Mouse (Mus musculus) neural tube, embryonic 11.5 days (tissue): Measurements from ENCODE around the gene Ankrd33. TPM values are rescaled to one million over a fixed set of nuclear protein-coding genes. Genes with fewer than 3 reads are reported as not detected.
A peak's percentile ranks its signal among the peaks of the same experiment; 100 is the strongest.

Experiments
- ATAC-seq: fragments of 200-750 bp; cut with Nextera tagmentation; 2 replicates; pipeline ENCODE4 v1.8.0; 2017; ENCODE audit warnings: moderate number of reproducible peaks, mild to moderate bottlenecking, moderate TSS enrichment, moderate library complexity; ENCODE audit not compliant: insufficient read depth, low FRiP score, low TSS enrichment
- DNase-seq: peaks from one replicate; pipeline ENCODE4 v3.0.0-alpha.2; 2015; ENCODE audit warnings: low spot score
- H3K27ac ChIP-seq: fragments of 300-500 bp; sonication (generic); 2 replicates; pipeline ENCODE4 v1.5.1; 2014; ENCODE audit warnings: low read depth, mild to moderate bottlenecking, low read length
- H3K27me3 ChIP-seq: fragments of 300-500 bp; sonication (generic); 2 replicates; pipeline ENCODE4 v1.6.1; 2014; ENCODE audit warnings: mild to moderate bottlenecking, low read length, mixed read lengths; ENCODE audit not compliant: control insufficient read depth, insufficient read depth
- H3K36me3 ChIP-seq: fragments of 300-500 bp; sonication (generic); 2 replicates; pipeline ENCODE4 v1.6.1; 2014; ENCODE audit warnings: mild to moderate bottlenecking, low read length, moderate library complexity, mixed read lengths; ENCODE audit not compliant: control insufficient read depth, insufficient read depth
- H3K4me1 ChIP-seq: fragments of 300-500 bp; sonication (generic); 2 replicates; pipeline ENCODE4 v1.6.1; 2014; ENCODE audit warnings: low read length, mixed read lengths; ENCODE audit not compliant: control insufficient read depth, insufficient read depth
- H3K4me2 ChIP-seq: fragments of 300-500 bp; sonication (generic); 2 replicates; pipeline ENCODE4 v1.6.1; 2014; ENCODE audit warnings: low read depth, mild to moderate bottlenecking, moderate library complexity
- H3K4me3 ChIP-seq: fragments of 300-500 bp; sonication (generic); 2 replicates; pipeline ENCODE4 v1.5.1; 2014; ENCODE audit warnings: low read depth, low read length
- H3K9ac ChIP-seq: fragments of 300-500 bp; sonication (generic); 2 replicates; pipeline ENCODE4 v1.6.1; 2014; ENCODE audit warnings: mild to moderate bottlenecking, low read length
- H3K9me3 ChIP-seq: fragments of 300-500 bp; sonication (generic); 2 replicates; pipeline ENCODE4 v1.6.1; 2016; ENCODE audit warnings: low read length; ENCODE audit not compliant: control insufficient read depth
- WGBS: fragments of 180-500 bp; shearing (Covaris S2); extraction: QIAGEN DNeasy Blood & Tissue Kit; methylation state at CpG from one replicate; pipeline ENCODE4 v1.1.7; 2014; 5-methylcytosine and 5-hydroxymethylcytosine counted together
- polyA plus RNA-seq: library from polyadenylated mRNA; unstranded; fragments of >200 nt; fragmentation: Nextera tagmentation; extraction: Ambion mirVana; gene quantifications from 2 replicates; pipeline ENCODE4 v1.2.1, GENCODE M21; 2014

Ankrd33 gene
- polyA plus RNA-seq: not detected in 2 replicates

GRCm38 (mm10) chr15:101115511-101116110, at the start of gene Ankrd33:
Gene Ankrd33, plus strand, starts transcription at chr15:101115755.
- Histone ChIP-seq H3K36me3 (no peaks in the 10 kb centered on the region), H3K9ac (no peak within 1 kb of the TSS), H3K9me3 (no peaks in the 10 kb centered on the region), H3K4me2 (no peak within 1 kb of the TSS), H3K4me1 (no peaks in the 10 kb centered on the region), H3K27ac (no peak within 1 kb of the TSS), H3K4me3 (no peak within 1 kb of the TSS), H3K27me3 (no peaks in the 10 kb centered on the region)
- 85% methylated on average over 5 of the region's 5 CpGs for WGBS
- ATAC-seq: no peak
- DNase-seq: no peak

- H3K36me3 ChIP-seq: no peaks in the 10 kb centered on the region
- DNase-seq (peak; percentile 71), ATAC-seq (peak; percentile 74)
- no peak overlapping the region for H3K4me2 ChIP-seq
- H3K4me1 ChIP-seq: peaks cover 71% of the 10 kb centered on the region
- peak overlapping the region; percentile 35; the same call in 1 of the 2 replicates for H3K9ac ChIP-seq
- WGBS: 4% methylated on average over 6 of the region's 6 CpGs
- no peaks in the 10 kb centered on the region for H3K27me3 ChIP-seq
- H3K9me3 ChIP-seq: no peaks in the 10 kb centered on the region
- H3K27ac ChIP-seq: peak overlapping the region; percentile 85
- no peak overlapping the region for H3K4me3 ChIP-seq
Observed at GRCm38 (mm10) chr15:101066364-101066847, 49.1 kb upstream of the Ankrd33 start.

GRCm38 (mm10) chr15:101066920-101067696, 48.4 kb upstream of the Ankrd33 start:
- peak; percentile 66 for ATAC-seq
- H3K4me2 ChIP-seq: peak overlapping the region; percentile 20
- no peaks in the 10 kb centered on the region for H3K27me3 ChIP-seq
- no peaks in the 10 kb centered on the region for H3K9me3 ChIP-seq
- peak overlapping the region; percentile 38 for H3K9ac ChIP-seq
- 12% methylated on average over 7 of the region's 9 CpGs for WGBS
- H3K36me3 ChIP-seq: no peaks in the 10 kb centered on the region
- peaks cover 77% of the 10 kb centered on the region for H3K4me1 ChIP-seq
- peak; percentile 60 for DNase-seq
- H3K27ac ChIP-seq: peak overlapping the region; percentile 85
- no peak overlapping the region for H3K4me3 ChIP-seq

GRCm38 (mm10) chr15:101068029-101068428, 47.5 kb upstream of the Ankrd33 start:
- no peak for ATAC-seq
- no peaks in the 10 kb centered on the region for H3K27me3 ChIP-seq
- DNase-seq: no peak
- H3K27ac ChIP-seq: 0 out of 2 replicates have a peak overlapping the region, but pooled peaks have one; percentile 20
- no peak overlapping the region for H3K9ac ChIP-seq
- H3K9me3 ChIP-seq: no peaks in the 10 kb centered on the region
- no peaks in the 10 kb centered on the region for H3K36me3 ChIP-seq
- H3K4me1 ChIP-seq: peaks cover 71% of the 10 kb centered on the region
- WGBS: 44% methylated on average over 3 of the region's 3 CpGs
- H3K4me3 ChIP-seq: no peak overlapping the region
- no peak overlapping the region for H3K4me2 ChIP-seq

GRCm38 (mm10) chr15:101068671-101069070, 46.9 kb upstream of the Ankrd33 start:
- no peaks in the 10 kb centered on the region for H3K27me3 ChIP-seq
- ATAC-seq: no peak
- no peak overlapping the region for H3K4me2 ChIP-seq
- H3K9ac ChIP-seq: no peak overlapping the region
- peaks cover 71% of the 10 kb centered on the region for H3K4me1 ChIP-seq
- no peak overlapping the region for H3K4me3 ChIP-seq
- no peaks in the 10 kb centered on the region for H3K9me3 ChIP-seq
- 69% methylated on average over 4 of the region's 4 CpGs for WGBS
- H3K27ac ChIP-seq: 0 out of 2 replicates have a peak overlapping the region, but pooled peaks have one; percentile 20
- DNase-seq: no peak
- no peaks in the 10 kb centered on the region for H3K36me3 ChIP-seq

- no peak for ATAC-seq
- Histone ChIP-seq H3K36me3 (no peaks in the 10 kb centered on the region; the same call in 1 of the 2 replicates), H3K9ac (no peak overlapping the region; the same call in 1 of the 2 replicates), H3K9me3 (no peaks in the 10 kb centered on the region), H3K27me3 (no peaks in the 10 kb centered on the region), H3K27ac (no peak overlapping the region), H3K4me3 (no peak overlapping the region), H3K4me2 (no peak overlapping the region), H3K4me1 (peaks cover 71% of the 10 kb centered on the region)
- 47% methylated on average over 9 of the region's 9 CpGs for WGBS
- DNase-seq: no peak
Observed at GRCm38 (mm10) chr15:101069641-101070190, 45.8 kb upstream of the Ankrd33 start.

GRCm38 (mm10) chr15:101070762-101071161, 44.8 kb upstream of the Ankrd33 start:
- 29% methylated on average over 5 of the region's 5 CpGs for WGBS
- Histone ChIP-seq H3K9me3 (no peaks in the 10 kb centered on the region), H3K36me3 (no peaks in the 10 kb centered on the region; the same call in 1 of the 2 replicates), H3K4me2 (no peak overlapping the region), H3K27ac (no peak overlapping the region), H3K4me3 (no peak overlapping the region), H3K4me1 (peaks cover 69% of the 10 kb centered on the region), H3K27me3 (no peaks in the 10 kb centered on the region), H3K9ac (0 out of 2 replicates have a peak overlapping the region, but pooled peaks have one; percentile 30)
- ATAC-seq (no peak), DNase-seq (no peak)

GRCm38 (mm10) chr15:101072736-101073135, 42.8 kb upstream of the Ankrd33 start:
- Histone ChIP-seq H3K4me3 (no peak overlapping the region), H3K27ac (no peak overlapping the region), H3K36me3 (no peaks in the 10 kb centered on the region; the same call in 1 of the 2 replicates), H3K4me2 (no peak overlapping the region), H3K4me1 (peaks cover 62% of the 10 kb centered on the region), H3K27me3 (no peaks in the 10 kb centered on the region), H3K9ac (no peak overlapping the region), H3K9me3 (no peaks in the 10 kb centered on the region)
- ATAC-seq (no peak), DNase-seq (no peak)
- 55% methylated on average over 2 of the region's 2 CpGs for WGBS
